25 mouse cellular contexts compared by ENCODE assay signal in the genomic region with DNA sequence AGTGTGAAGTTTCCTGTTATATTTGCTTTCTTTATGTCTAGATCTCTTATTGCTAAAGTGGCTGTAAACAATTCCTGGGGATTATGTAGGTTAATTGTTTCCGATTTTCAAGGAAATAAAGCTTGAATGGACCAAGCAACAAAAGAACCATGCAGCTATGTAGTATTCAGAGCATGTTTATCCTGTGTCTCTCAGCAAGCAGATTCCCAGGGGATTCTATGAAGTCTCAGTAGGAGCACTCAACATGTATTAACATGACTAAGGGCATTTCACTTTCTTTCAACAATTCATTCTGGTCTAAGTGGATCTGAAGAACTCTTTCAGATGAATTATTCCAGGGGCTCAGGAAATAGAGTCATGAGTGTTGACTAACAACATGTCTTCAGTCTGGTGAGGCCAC. TPM values are rescaled to one million over a fixed set of nuclear protein-coding genes. Genes with fewer than 3 reads are reported as not detected.
"Had no signal": no experiment of that assay in that cellular context is flagged by ENCODE, and none has a peak within 500 bp of the region (broad histone marks: within the 10 kb centered on the region; RNA-seq: fewer than 3 reads in every experiment).

No protein-coding gene starts in this region.

- H3K36me3 ChIP-seq: heart, embryonic 10.5 days; heart, embryonic 12.5 days; hindbrain, embryonic 10.5 days; hindbrain, embryonic 12.5 days; intestine, embryonic 15.5 days; limb, embryonic 10.5 days; limb, embryonic 12.5 days had no signal

- H3K4me2 ChIP-seq: heart, embryonic 12.5 days; hindbrain, embryonic 12.5 days; hindbrain, embryonic 14.5 days; intestine, embryonic 15.5 days; limb, embryonic 12.5 days; liver, embryonic 11.5 days had no signal

- H3K9ac ChIP-seq: heart, embryonic 12.5 days; hindbrain, embryonic 12.5 days; hindbrain, embryonic 14.5 days; intestine, embryonic 15.5 days; limb, embryonic 12.5 days had no signal

- H3K27ac ChIP-seq: heart, embryonic 10.5 days; hindbrain, embryonic 10.5 days; hindbrain, embryonic 12.5 days; hindbrain, embryonic 14.5 days; intestine, embryonic 15.5 days; layer of hippocampus, adult 2 months; left cerebral cortex, adult 2 months; limb, embryonic 10.5 days; limb, embryonic 12.5 days had no signal

- DNase-seq: gastrocnemius, postnatal 10 days; gastrocnemius, postnatal 25 days; heart, adult 18-20 months; heart, postnatal 10 days; heart, postnatal 4 days; kidney, adult 18-20 months; kidney, adult 8-10 months; kidney, postnatal 10 days; kidney, postnatal 25 days; kidney, postnatal 4 days; liver had no signal

- H3K27me3 ChIP-seq: heart, embryonic 12.5 days; hindbrain, embryonic 12.5 days; intestine, embryonic 15.5 days; limb, embryonic 12.5 days had no signal

- ATAC-seq: hindbrain, embryonic 16.5 days; inflammation-experienced regulatory T-cells, adult 6 months; intestine, embryonic 15.5 days; intestine, postnatal 0 days had no signal

- H3K9me3 ChIP-seq: heart, embryonic 10.5 days; heart, embryonic 12.5 days; hindbrain, embryonic 10.5 days; hindbrain, embryonic 12.5 days; intestine, embryonic 15.5 days; limb, embryonic 10.5 days; limb, embryonic 12.5 days had no signal

- H3K4me3 ChIP-seq: heart, embryonic 10.5 days; heart, embryonic 12.5 days; hindbrain, embryonic 10.5 days; hindbrain, embryonic 12.5 days; intestine, embryonic 15.5 days; layer of hippocampus, adult 2 months; left cerebral cortex, adult 2 months; limb, embryonic 10.5 days; limb, embryonic 12.5 days had no signal

- H3K4me1 ChIP-seq: heart, embryonic 10.5 days; heart, embryonic 12.5 days; hindbrain, embryonic 10.5 days; hindbrain, embryonic 12.5 days; intestine, embryonic 15.5 days; limb, embryonic 10.5 days; limb, embryonic 12.5 days had no signal

RNA-seq across cellular contexts. Expression of a gene that starts 37.1 kb away (rescaled TPM):
- polyA plus RNA-seq: inflammation-experienced regulatory T-cells, adult 6 months had no signal
